Mouse (Mus musculus): ENCODE data around the gene Lsp1.
A peak's percentile ranks its signal among the peaks of the same experiment; 100 is the strongest.

Gene Lsp1

DNA sequence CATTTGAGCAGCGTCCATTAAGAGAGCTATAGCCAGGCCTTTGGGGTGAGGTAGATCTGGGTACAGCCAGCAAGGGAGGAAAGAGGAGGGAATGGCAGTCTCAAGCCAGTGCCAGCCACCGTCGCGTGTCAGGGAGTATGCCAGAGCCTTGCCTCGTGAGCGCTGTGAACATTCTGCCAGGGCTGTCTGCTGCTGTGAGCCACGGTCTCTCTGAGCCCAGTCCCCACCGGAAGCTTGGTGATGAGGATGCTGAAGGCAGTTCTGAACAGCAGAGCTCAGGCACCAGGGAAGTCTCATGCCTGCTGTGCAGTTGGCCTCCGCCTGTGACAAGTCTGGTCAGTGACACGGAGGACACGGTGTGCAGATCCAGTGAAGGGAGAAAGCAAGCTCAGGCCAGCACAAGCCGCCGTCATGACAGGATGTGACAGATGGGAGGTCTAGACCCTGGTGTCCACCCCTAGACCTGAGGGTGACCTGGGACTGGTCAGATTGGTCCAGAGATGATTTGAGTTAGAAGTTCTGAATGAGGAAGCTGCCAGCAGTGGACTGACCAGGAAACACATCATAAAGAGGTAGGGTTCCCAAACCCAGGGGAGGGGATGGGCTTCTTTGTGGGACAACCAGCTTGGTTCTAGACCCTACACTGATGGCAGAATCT is 16.3 kb downstream of the Lsp1 start:
- no peak for DNase-seq

GRCm38 (mm10) chr7:142478001-142478400 is 17.4 kb downstream of the Lsp1 start:
- DNase-seq = no peak

GRCm38 (mm10) chr7:142478574-142478973 is 18.0 kb downstream of the Lsp1 start:
- DNase-seq = no peak

DNA sequence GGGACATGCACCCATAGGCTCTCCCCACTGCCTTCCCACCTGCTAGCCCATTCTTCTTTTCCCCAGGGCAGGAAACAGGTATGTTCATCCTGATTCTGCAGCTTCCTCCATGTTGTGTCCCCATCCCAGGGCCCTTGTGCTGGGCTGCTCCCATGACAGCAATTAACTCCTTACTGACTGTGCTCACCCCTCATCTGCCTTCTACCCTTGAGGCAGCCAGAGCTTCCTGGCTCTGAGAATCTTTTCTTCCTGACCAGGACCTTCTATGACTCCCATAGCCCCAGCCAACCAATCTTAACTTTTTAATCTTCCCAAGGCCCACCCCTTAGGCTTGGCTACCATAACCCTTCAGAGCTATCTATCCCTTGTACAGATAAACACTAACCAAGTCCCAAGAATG is 18.7 kb downstream of the Lsp1 start:
- no peak for DNase-seq

DNA sequence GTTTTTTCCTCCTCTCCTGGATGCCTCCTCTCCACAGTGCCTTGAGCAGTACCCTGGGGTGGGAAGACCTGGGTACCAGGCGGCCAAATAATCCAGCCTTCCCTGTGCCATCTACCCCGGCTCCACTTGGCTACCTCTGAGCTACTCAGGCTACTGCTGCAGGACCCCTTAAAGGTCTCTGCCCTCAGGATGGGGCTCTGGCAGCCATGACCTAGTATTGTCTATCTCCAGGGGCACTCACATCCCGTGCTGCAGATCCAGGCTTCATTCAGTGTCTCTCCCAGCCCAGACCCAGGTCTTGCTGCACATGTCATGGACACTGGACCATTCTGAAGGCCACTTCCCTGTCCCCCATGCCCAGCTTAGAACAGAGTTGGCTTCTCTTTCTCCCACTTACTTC is 19.3 kb downstream of the Lsp1 start:
- DNase-seq = no peak

GRCm38 (mm10) chr7:142480661-142481060 is 20.1 kb downstream of the Lsp1 start:
- no peak for DNase-seq

GRCm38 (mm10) chr7:142481186-142481567 is 20.6 kb downstream of the Lsp1 start:
- peak in 1 of 2 experiments; percentile 64 for DNase-seq

GRCm38 (mm10) chr7:142481568-142482255 is 21.1 kb downstream of the Lsp1 start:
- DNase-seq = no peak

- DNase-seq = no peak
These were observed 21.6 kb downstream of the Lsp1 start for GRCm38 (mm10) chr7:142482256-142482609.

DNA sequence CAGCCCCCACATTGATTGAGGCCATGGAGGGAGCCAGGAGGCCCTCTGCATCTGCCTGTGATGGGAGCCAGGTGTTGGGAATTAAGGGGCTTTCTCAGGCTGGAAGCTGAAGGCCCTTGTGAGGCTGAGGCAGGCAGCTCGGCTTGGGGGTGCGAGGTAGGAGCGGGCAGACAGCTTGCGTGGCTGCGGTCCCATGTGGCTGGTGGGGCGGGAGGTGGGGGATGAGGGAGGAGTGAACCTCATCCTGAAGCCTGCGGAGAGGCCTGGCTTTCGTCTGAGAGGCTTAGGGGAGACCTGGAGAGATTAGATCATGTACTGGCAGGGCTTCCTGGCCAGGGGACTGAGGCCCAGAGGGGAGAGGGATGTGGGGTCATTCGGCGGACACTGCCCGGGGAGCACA is 22.5 kb downstream of the Lsp1 start:
- no peak for DNase-seq

GRCm38 (mm10) chr7:142484780-142485179 is 24.2 kb downstream of the Lsp1 start:
- DNase-seq = no peak

DNA sequence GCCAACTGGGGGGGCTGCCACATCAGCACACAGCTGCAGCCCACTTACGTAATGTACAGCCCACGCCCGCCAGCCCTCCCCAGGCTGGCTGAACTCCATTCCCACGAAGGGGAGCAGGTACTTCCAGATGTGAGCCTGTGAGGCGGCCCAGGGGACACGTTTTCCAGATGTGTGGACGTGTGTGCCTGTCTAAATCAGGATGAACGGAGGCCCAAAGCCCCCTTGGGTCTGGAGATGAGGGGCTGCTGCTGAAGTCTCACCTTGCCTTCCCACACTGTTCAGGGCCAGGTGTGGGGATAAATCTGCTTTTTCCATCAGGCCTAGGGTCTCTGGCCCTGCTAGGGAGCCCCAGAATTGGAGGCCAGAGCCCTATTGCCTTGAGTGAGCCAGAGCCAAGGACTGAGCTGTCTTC is 26.1 kb downstream of the Lsp1 start:
- no peak for DNase-seq

- peak; percentile 30 to 45 for DNase-seq
These were observed 26.8 kb downstream of the Lsp1 start for GRCm38 (mm10) chr7:142487341-142487859.

- no peak for DNase-seq
These were observed 27.4 kb downstream of the Lsp1 start for GRCm38 (mm10) chr7:142488053-142488452.

GRCm38 (mm10) chr7:142493535-142493934 is 32.9 kb downstream of the Lsp1 start:
- DNase-seq = no peak

DNA sequence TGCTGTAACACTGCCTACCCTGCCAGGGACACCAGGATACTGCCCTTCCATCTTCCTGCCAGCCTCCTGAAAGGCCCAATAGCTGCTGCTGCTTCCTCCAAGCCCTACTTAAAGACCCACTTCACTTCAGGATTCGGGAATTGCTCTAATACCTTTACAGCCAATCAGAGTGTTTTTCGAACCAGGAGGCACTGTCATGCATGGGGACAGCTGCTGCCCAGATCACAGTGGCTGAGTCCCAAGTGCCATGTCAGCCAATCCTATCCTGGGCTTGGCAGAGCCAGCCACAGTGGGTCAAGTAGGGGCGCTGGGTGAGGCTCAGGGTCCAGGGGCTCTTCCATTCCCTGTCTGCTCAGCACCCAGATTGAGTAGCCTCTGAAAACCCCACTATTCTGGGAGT is 35.5 kb downstream of the Lsp1 start:
- DNase-seq = no peak

- no peak for DNase-seq
These were observed 36.2 kb downstream of the Lsp1 start for GRCm38 (mm10) chr7:142496800-142497199.

DNA sequence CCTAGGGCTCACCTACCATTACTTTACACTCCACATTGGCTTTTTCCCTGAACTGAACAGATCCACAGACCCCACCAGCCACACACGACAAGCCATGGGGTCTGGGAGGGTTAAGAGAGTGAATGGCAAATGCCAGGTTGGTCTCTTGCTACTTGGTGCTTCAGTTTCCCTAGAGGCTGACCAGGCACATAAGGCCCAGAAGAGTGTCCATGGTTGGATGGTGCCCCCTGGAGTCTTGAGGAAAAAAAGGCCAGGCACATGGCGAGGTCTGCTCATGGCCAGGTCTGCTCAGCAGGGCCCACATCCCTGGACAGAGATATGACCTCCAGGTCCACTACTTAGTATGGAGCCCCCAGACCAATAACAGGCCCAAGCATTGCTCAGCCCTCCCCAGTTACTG is 37.2 kb downstream of the Lsp1 start:
- DNase-seq = peak in 1 of 2 experiments; percentile 33

GRCm38 (mm10) chr7:142498575-142498974 is 38.0 kb downstream of the Lsp1 start, which contains the start of gene Tnnt3:
Gene Tnnt3, plus strand, starts transcription at chr7:142498836.
- DNase-seq = no peak

DNA sequence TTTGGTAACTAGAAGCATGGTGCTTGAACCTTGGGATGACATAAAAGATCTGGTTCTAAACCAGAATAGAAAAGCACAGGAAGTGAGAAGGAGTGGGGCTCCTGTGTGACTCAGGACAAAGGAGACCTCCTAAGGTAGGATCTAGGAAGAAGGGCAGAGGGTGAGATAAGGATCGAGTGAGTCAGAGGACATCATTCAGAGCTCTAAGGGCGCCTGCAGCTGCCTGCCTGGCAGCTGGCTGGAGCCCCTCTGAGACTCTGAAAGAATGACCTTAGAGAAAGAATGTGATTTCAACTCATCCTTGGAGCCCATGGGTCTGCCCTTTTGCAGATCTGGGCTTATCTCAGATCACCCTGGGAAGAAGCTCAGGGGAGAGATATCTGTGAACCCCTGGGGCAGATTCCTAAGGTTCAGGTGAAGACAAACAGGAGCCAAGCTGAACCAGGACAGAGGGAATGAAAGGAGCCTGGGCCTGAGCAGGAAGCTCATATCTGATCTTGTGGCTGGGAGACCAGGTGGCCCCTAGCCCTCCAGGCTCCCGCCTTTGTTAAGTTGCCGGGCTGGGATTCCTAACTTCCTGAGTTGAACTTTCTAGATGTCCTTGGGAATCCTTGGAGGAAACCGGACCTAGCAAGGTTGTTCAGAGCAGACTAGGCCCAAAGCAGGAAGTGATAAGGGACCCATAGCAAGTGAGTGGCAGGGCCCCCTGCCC is 38.6 kb downstream of the Lsp1 start:
- no peak for DNase-seq

DNA sequence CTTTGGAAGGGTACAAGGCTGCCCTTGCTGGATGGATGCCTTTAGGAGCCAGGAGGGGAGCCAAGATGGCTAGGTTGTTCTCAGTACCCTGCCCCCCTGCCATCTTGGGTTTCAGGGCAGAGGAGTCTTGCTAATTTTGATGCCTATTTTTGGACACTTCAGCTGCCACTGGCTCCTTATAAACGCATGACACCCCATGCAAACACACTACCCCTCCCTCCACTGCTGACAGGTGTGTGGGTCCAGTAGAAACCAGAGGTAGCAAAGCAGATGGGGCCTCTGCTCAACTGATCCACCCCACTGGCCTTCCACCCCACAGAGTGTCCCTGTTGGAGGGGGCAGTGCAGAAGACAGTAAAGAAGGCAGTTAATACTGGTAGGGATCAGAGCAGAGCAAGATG is 39.4 kb downstream of the Lsp1 start:
- DNase-seq = no peak

GRCm38 (mm10) chr7:142503206-142503605 is 42.6 kb downstream of the Lsp1 start:
- no peak for DNase-seq

- no peak for DNase-seq
These were observed 45.3 kb downstream of the Lsp1 start for GRCm38 (mm10) chr7:142505942-142506341.

DNA sequence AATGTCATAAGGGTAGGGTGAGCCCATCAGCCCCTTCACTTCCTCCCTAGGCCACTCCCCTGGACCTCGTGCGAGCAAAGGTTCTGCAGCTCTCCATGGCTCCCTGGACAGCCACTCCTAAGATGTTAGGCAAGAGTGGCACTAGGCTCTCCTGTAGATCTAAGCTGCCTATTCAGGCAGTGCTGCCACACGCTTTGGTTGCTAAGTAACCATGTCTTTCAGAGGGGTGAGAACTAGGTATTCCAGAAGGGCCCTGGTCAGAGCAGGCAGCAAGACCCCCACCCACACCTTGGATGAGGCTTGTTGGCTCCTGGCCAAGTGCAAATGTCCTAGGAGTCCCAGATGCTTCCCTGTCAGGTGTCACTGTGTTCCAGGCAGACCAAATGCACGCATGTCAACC is 45.9 kb downstream of the Lsp1 start:
- DNase-seq = no peak

Measured in kidney, postnatal 25 days (tissue).